Mouse (Mus musculus) R1 (cell line): ENCODE measurements around the gene Dcaf12.

ENCODE experiments used
- DNase-seq: peaks from one replicate; pipeline ENCODE4 v3.0.0-alpha.2; 2018; ENCODE audit warnings: low read depth, low spot score

Dcaf12 gene

GRCm38 (mm10) chr4:41314141-41315129 lies at the start of gene Dcaf12:
Dcaf12 (minus strand) TSS chr4:41314889.
- peak; percentile 98 for DNase-seq

DNA sequence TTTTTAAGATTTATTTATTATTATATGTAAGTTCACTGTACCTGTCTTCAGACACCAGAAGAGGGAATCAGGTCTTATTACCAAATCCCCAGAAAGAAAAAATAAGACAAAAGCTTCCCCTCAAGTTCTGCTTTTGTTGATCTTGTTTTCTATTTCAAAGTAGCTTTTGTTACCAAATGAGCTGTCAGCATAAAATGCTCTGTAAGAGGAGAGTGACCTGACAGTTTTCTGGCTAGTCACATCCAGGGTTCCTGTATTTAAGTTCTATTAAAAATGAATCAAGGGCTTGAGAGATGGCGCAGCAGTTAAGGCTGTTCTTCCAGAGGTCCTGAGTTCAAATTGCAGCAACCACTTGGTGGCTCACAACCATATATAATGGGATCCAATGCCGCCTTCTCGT lies 46.4 kb upstream of the Dcaf12 start:
- DNase-seq, result no peak

- no peak for DNase-seq
Measured at GRCm38 (mm10) chr4:41359358-41359757, 44.7 kb upstream of the Dcaf12 start.

- DNase-seq, result no peak
Measured at GRCm38 (mm10) chr4:41358669-41359068, 44.0 kb upstream of the Dcaf12 start.

DNA sequence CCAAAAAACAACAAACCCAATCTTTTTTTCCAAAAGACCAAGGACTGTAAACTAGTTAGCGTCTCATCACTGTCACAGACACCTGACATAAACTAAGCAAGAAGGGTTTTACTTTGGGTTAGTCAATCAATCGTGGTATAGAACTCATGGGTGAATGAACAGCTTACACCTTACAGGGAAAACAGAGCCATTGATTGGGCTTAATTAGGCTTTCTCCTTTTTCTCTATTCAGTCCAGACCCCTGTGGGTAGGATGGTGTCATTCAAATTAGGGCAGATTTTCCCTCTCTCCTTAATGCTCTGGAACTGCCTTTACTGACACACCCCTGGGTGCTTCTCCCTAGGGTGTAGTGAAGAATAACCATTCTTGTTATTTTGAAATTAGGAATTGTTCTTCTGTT lies 42.5 kb upstream of the Dcaf12 start:
- DNase-seq, result no peak

GRCm38 (mm10) chr4:41353265-41353664 lies 38.6 kb upstream of the Dcaf12 start:
- DNase-seq, result peak; percentile 66

DNA sequence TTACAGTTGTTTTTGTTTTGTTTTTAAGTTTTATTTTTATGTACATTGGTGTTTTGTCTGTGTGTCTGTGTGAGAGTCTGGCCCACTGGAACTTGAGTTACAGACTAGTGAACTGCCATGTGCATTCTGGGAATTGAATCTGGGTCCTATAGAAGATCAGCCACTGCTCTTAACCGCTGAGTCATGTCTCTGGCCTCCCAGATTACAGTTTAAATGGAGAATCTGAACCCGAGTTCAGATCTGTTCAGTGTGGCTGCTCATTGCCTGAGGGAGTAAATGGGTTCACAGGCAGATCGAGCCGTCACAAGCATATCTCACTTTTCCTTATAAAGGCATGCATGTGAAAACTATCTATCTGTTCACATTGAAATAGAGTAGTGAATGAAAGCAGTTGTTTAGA lies 38.1 kb upstream of the Dcaf12 start:
- peak; percentile 30 for DNase-seq

- no peak for DNase-seq
Measured at GRCm38 (mm10) chr4:41349199-41349591, 34.5 kb upstream of the Dcaf12 start.

- DNase-seq, result peak; percentile 100
Measured at GRCm38 (mm10) chr4:41348584-41349198, 34.0 kb upstream of the Dcaf12 start, which contains the start of gene Ubap1. Ubap1 (plus strand) TSS chr4:41348996.

DNA sequence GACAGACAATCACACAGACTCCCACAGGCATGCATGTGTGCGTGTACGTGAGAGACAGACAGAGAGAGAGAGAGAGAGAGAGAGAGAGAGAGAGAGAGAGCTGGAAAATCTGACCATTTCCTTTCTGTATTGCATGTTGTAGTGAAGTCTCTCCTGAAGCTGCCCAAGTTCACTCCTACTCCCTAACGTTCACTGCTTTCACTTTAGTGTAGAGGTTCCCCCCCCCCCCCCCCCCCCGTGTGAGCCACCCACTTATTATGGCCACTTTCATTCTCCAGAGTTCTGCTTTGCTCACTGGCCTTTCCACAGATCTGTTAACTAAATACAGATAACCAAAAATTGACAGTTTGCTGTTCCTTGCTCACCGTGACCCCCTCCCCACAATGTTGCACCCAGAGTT lies 33.1 kb upstream of the Dcaf12 start:
- DNase-seq, result no peak

- DNase-seq, result no peak
Measured at GRCm38 (mm10) chr4:41346011-41346410, 31.3 kb upstream of the Dcaf12 start.

DNA sequence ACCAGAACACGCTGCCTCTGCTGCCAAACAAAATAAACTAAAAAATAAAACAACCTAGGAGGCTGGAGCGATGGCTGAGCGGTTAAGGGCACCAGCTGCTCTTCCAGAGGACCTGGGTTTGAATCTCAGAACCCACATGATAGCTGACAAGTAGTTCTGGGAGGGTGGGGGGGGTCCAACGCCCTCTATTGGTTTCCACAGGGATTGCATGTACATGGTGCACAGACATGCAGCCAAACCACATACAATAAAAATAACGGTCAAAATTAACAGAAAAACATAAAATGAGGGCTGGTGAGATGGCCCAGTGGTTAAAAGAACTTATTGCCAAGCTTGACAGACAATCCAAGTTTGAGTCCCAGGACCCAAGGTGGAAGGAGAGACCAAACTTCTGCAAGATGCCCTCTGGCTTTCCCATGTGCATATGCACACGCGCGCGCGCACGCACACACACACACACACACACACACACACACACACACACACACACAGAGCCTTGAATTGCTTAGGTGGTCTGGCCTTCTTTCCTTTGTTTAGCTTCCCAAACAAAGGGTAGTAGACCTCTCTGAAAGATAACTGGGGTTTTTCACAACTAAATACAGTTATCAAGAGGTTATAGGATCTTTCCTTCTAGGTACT lies 26.3 kb upstream of the Dcaf12 start:
- peak; percentile 74 for DNase-seq

DNA sequence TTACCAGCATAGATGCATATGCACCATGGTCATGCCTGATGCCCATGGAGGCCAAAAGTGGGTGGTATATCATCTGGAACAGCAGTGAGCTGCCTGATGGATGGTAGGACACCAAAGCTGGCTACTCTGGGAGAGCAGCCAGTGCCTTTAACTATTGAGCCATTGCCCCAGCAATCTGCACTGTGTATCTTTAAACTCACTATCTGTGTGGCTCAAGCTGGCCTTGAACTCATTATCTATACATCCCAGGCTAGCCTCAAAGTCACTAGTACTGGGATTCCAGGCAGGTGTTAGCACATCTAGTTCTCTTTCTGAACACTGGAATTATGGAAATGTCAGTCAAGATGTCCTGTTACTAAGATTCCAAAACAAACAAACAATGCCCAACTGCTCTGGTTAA lies 21.9 kb upstream of the Dcaf12 start:
- DNase-seq, result no peak

DNA sequence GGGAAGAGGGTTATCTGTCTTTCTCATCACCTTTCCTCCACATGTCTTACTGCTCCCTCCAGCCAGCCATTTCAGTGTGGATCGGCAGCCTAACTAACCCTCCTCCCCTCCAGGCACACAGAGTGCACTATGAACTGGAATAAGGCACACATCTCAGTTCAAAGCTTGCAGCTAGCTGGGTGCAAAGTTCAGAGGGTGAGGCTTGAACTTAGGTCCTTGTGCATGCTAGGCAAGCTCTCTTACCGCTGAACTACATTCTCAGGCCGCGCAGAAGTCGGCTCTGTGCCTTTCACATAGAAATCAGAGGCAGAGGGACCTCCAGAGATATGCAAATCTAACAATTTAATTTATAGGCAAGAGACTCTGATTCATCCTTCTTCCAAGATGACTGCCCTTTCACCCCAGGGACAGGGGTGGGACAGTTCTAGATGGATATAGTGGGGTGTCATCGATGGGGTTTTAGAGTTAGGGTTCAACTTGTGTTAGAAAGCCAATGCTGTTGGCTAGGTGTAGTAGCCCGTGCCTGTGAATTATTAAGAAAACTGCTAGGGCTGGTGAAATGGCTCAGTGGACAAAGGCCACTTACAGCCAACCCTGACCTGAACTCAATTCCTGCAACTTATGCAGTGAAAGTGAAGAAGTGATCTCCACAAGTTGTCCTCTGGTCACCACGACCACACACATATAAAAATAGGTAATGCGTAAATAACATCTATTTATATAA lies 17.2 kb upstream of the Dcaf12 start:
- DNase-seq, result no peak

DNA sequence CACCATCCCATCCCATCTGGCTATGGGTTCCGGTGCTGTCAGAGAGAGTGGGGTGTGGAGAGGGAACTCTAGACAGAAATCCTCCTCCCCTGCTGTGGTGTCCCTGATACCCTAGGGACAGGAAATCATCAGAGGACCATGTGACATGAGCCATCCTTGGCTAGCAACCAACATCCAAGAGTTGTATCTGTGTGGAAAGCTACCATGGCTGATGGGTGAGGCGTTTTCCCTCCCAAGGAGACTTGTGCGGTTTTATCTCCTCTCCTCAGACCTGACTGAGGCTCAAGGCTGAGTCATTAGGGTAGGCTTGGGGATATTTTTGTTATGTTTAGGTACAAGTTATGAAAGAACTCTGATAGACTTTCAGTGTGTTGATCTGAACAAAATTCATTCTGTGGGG lies 16.4 kb upstream of the Dcaf12 start:
- no peak for DNase-seq

GRCm38 (mm10) chr4:41329481-41329880 lies 14.8 kb upstream of the Dcaf12 start:
- DNase-seq, result peak; percentile 98

GRCm38 (mm10) chr4:41326876-41327275 lies 12.2 kb upstream of the Dcaf12 start:
- no peak for DNase-seq

DNA sequence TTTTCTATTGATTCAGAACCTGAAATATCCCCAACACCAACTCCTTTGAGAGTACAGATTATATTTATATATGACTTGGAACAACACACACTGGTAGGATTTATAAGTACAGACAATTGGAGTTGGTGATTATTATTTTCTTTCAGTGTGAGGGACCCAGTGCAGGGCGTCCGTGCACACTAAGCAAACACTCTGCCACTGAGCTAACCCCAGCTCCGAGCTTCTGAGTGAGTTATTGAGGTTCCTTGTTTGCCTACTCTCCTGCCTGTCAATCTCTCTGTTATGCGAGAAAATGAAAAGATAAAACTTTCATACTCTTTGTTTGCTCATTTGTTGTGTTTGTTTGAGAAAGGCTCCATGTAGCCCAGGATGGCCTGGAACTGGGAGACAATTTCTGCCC lies 6.3 kb upstream of the Dcaf12 start:
- no peak for DNase-seq

GRCm38 (mm10) chr4:41318267-41318666 lies 3.6 kb upstream of the Dcaf12 start:
- no peak for DNase-seq

DNA sequence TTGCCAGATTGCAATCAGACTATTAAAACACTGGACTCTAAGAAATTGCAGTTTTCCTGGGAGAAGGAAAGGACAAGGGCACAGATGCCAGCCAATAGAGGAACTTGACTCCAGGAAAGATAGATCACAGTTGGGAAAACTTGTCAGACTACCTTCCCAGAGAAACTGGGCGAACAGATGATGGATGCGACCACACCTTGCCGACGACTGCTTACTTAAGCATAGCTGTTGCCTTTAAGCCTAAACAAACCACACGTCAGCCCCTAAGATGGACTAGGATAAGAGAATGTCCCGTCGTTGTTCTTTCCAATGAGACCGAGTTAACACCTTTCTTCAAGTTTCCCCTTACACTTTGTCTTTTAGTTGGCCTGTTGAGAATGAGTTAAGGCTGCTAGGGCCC lies 484 bp upstream of the Dcaf12 start:
- no peak for DNase-seq

DNA sequence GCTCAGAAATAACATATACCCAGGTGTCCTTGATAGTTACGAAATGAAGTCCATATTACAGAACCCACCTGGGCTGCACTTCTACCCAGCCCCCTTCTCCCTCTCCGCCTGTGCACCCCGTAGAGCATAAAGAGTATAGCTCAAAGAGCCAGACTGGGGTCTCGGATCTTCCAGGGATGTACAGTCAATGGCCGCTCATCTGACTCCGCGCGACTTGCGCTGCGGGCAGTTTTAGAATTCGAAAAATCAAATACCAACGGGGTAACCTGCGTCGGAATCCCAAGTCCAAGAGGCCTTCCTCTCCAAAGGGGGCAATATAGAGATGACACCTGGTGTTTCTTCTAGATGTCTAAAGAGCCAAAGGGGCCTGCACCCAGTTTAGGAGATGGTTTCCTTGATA lies 967 bp downstream of the Dcaf12 start:
- no peak for DNase-seq
